Mouse (Mus musculus) heart, adult 2 months (tissue): Measurements from ENCODE around the gene Rpl23a.

Experiments used
- CTCF ChIP-seq: fragments of 200-600 bp; IDR thresholded peaks from 2 replicates; pipeline ENCODE4 v1.8.1; 2022; ENCODE audit warnings: antibody characterized with exemption, mild to moderate bottlenecking, moderate library complexity
- EP300 ChIP-seq: fragments of 200-500 bp; IDR thresholded peaks from 2 replicates; pipeline ENCODE4 v1.6.1; 2011; ENCODE audit warnings: low read depth, low read length, control low read depth; ENCODE audit not compliant: insufficient read depth
- POLR2A ChIP-seq: fragments of 200-500 bp; IDR thresholded peaks from 2 replicates; pipeline ENCODE4 v1.6.1; 2011; ENCODE audit warnings: mild to moderate bottlenecking, low read depth, low read length, control low read depth; ENCODE audit not compliant: insufficient read depth

DNA sequence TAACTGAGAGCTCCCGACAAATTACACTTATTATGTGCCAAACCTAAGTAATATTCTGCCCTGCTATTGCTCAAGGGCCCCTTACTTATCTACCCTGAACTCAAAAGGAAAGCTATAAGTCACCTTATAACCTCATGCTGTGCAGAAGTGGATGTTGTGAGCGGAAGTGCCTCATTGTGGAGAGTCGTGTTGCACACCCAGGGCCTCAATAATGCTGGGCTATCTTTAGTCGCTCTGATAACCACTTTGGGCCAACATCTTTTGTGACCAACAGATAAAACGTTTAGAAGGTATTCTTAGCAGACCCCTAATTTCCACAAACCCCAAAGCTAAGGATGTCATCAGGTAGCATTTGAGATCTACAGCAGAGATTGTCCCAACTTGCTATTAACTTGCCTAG lies 42.7 kb downstream of the Rpl23a start:
- TF ChIP-seq EP300 (no peak), CTCF (no peak), POLR2A (no peak)
